Mouse (Mus musculus): ENCODE data around the gene Pold3.

Gene Pold3

GRCm38 (mm10) chr7:100121376-100121789, at the start of gene Pold3:
TSS of gene Pold3 (minus strand) at chr7:100121565.
- DNase-seq, result peak; percentile 100

- DNase-seq, result no peak
Measured at GRCm38 (mm10) chr7:100170756-100171155, 49.4 kb upstream of the Pold3 start.

GRCm38 (mm10) chr7:100168654-100169053, 47.3 kb upstream of the Pold3 start:
- no peak for DNase-seq

GRCm38 (mm10) chr7:100163506-100163905, 42.1 kb upstream of the Pold3 start:
- no peak for DNase-seq

- no peak for DNase-seq
Measured at GRCm38 (mm10) chr7:100160006-100160405, 38.6 kb upstream of the Pold3 start.

- DNase-seq, result peak; percentile 88 to 89
Measured at GRCm38 (mm10) chr7:100159105-100159841, 37.9 kb upstream of the Pold3 start, which contains the start of gene Lipt2. TSS of gene Lipt2 (plus strand) at chr7:100159277.

- no peak for DNase-seq
Measured at GRCm38 (mm10) chr7:100157669-100158068, 36.3 kb upstream of the Pold3 start.

- DNase-seq, result no peak
Measured at GRCm38 (mm10) chr7:100150626-100151025, 29.3 kb upstream of the Pold3 start.

- DNase-seq, result no peak
Measured at GRCm38 (mm10) chr7:100150086-100150485, 28.7 kb upstream of the Pold3 start.

GRCm38 (mm10) chr7:100148586-100148985, 27.2 kb upstream of the Pold3 start:
- no peak for DNase-seq

GRCm38 (mm10) chr7:100140591-100140990, 19.2 kb upstream of the Pold3 start:
- DNase-seq, result no peak

- no peak for DNase-seq
Measured at GRCm38 (mm10) chr7:100138075-100138474, 16.7 kb upstream of the Pold3 start.

- no peak for DNase-seq
Measured at GRCm38 (mm10) chr7:100137038-100137437, 15.7 kb upstream of the Pold3 start.

GRCm38 (mm10) chr7:100132379-100132778, 11.0 kb upstream of the Pold3 start:
- DNase-seq, result no peak

GRCm38 (mm10) chr7:100130592-100130991, 9.2 kb upstream of the Pold3 start:
- no peak for DNase-seq

- DNase-seq, result no peak
Measured at GRCm38 (mm10) chr7:100128262-100129041, 7.1 kb upstream of the Pold3 start.

GRCm38 (mm10) chr7:100126514-100126913, 5.1 kb upstream of the Pold3 start:
- no peak for DNase-seq

GRCm38 (mm10) chr7:100125166-100125565, 3.8 kb upstream of the Pold3 start:
- DNase-seq, result no peak

GRCm38 (mm10) chr7:100124211-100124610, 2.8 kb upstream of the Pold3 start:
- DNase-seq, result peak; percentile 77 to 78

- peak; percentile 41 to 50 for DNase-seq
Measured at GRCm38 (mm10) chr7:100123486-100123885, 2.1 kb upstream of the Pold3 start.

- DNase-seq, result peak in 1 of 2 experiments; percentile 38
Measured at GRCm38 (mm10) chr7:100120791-100121261, 539 bp downstream of the Pold3 start.

- DNase-seq, result no peak
Measured at GRCm38 (mm10) chr7:100114279-100114678, 7.1 kb downstream of the Pold3 start.

- DNase-seq, result no peak
Measured at GRCm38 (mm10) chr7:100113821-100114220, 7.5 kb downstream of the Pold3 start.

GRCm38 (mm10) chr7:100111506-100111905, 9.9 kb downstream of the Pold3 start:
- DNase-seq, result no peak
